Mouse (Mus musculus) brain, adult 10 weeks (tissue): ENCODE measurements around the gene Pacsin2. TPM values are rescaled to one million over a fixed set of nuclear protein-coding genes. Genes with fewer than 3 reads are reported as not detected.

Experiments used
- polyA plus RNA-seq: library from polyadenylated mRNA; stranded (reverse); fragments of 350-450 nt; fragmentation: Illumina TruSeq; extraction: RNeasy Lipid Tissue Mini Kit (QIAGEN cat#74804); gene quantifications from one replicate; pipeline ENCODE4 v1.2.3, GENCODE M21; 2015; ENCODE audit warnings: low read depth, low replicate concordance

Gene Pacsin2
- 88.3 TPM for polyA plus RNA-seq

GRCm38 (mm10) chr15:83464083-83464904 lies at the start of gene Pacsin2:
Gene Pacsin2 (minus strand): TSS chr15:83464606.

GRCm38 (mm10) chr15:83510805-83511405 lies 46.5 kb upstream of the Pacsin2 start, which contains the start of gene Ttll1:
Gene Ttll1 (minus strand): TSS chr15:83510893.

GRCm38 (mm10) chr15:83349954-83350711 lies 114.3 kb downstream of the Pacsin2 start, which contains the start of gene Arfgap3:
Gene Arfgap3 (minus strand): TSS chr15:83350247.

Other genes starting within 250 kb of the Pacsin2 start
- 2.5 TPM for gene A4galt, start 212.8 kb downstream of the Pacsin2 start, polyA plus RNA-seq
- 15.7 TPM for gene Arfgap3, start 114.4 kb downstream of the Pacsin2 start, polyA plus RNA-seq
- 43.6 TPM for gene Ttll1, start 46.3 kb upstream of the Pacsin2 start, polyA plus RNA-seq
- 0.54 TPM for gene Bik, start 62.3 kb upstream of the Pacsin2 start, polyA plus RNA-seq
- 9.8 TPM for gene Tspo, start 99.0 kb upstream of the Pacsin2 start, polyA plus RNA-seq
- gene Mcat, start 99.2 kb upstream of the Pacsin2 start, polyA plus RNA-seq: 23.9 TPM
- gene Ttll12, start 130.6 kb upstream of the Pacsin2 start, polyA plus RNA-seq: 11.7 TPM